Mouse (Mus musculus) left cerebral cortex, postnatal 36 days (tissue): ENCODE measurements around the gene Rnase13. TPM values are rescaled to one million over a fixed set of nuclear protein-coding genes. Genes with fewer than 3 reads are reported as not detected.

Source experiments
- DNase-seq, 2 experiments: peaks; one replicate each; pipeline ENCODE4 v3.0.0; 2021 to 2022; ENCODE audit warnings: low spot score in 2 of 2, mixed read lengths in 1 of 2
- intact Hi-C: fragments of 180-260 bp; cut with DNase I; formaldehyde crosslinking; loops from one replicate; pipeline ENCODE4 v1.15.1; 2025
- total RNA-seq, 2 experiments: library from RNA; stranded (reverse); gene quantifications; 2 replicates each; pipeline ENCODE4 v1.2.3; 2021

The Rnase13 gene
- total RNA-seq, 2 experiments from 2014 or later, result not detected

GRCm38 (mm10) chr14:51915030-51915429 lies 7.5 kb downstream of the Rnase13 start:
- intact Hi-C loops, result no loop called here
- DNase-seq, result no peak

- DNase-seq, result peak; percentile 60 to 67
- intact Hi-C loops, result loop anchor here (5.0 kb wide), 1 partner anchor 98 kb away; no protein-coding TSS in a partner anchor
Measured at GRCm38 (mm10) chr14:51913960-51914762, 8.4 kb downstream of the Rnase13 start, which contains the start of gene Ndrg2. Gene Ndrg2 (minus strand): TSS chr14:51914158.

GRCm38 (mm10) chr14:51913062-51913959 lies 9.3 kb downstream of the Rnase13 start:
- peak; percentile 58 to 63 for DNase-seq
- intact Hi-C loops, result loop anchor here (5.0 kb wide), 1 partner anchor 99 kb away; no protein-coding TSS in a partner anchor

- intact Hi-C loops, result loop anchor here (5.0 kb wide), 1 partner anchor 100 kb away; no protein-coding TSS in a partner anchor
- DNase-seq, result no peak
Measured at GRCm38 (mm10) chr14:51912391-51913061, 10.0 kb downstream of the Rnase13 start.

- no peak for DNase-seq
- intact Hi-C loops, result loop anchor here (5.0 kb wide), 1 partner anchor 101 kb away; no protein-coding TSS in a partner anchor
Measured at GRCm38 (mm10) chr14:51911301-51911700, 11.3 kb downstream of the Rnase13 start.

- no peak for DNase-seq
- intact Hi-C loops, result loop anchor here (10.0 kb wide), 1 partner anchor 289 kb away; the partner anchor contains the start of gene Supt16
Measured at GRCm38 (mm10) chr14:51906102-51906501, 16.5 kb downstream of the Rnase13 start.

- DNase-seq, result no peak
- intact Hi-C loops, result loop anchor here (5.0 to 10.0 kb wide), 3 partner anchors 103 to 290 kb away; partner anchors contain the start of genes Supt16 and Zfp219
Measured at GRCm38 (mm10) chr14:51904706-51905105, 17.9 kb downstream of the Rnase13 start.

- DNase-seq, result no peak
- intact Hi-C loops, result loop anchor here (2.0 to 10.0 kb wide), 5 partner anchors 27 to 291 kb away; partner anchors contain the start of genes Arhgef40, Supt16 and Zfp219
Measured at GRCm38 (mm10) chr14:51903782-51904181, 18.8 kb downstream of the Rnase13 start.

GRCm38 (mm10) chr14:51902806-51903710 lies 19.5 kb downstream of the Rnase13 start:
- DNase-seq, result peak; percentile 54 to 73
- intact Hi-C loops, result loop anchor here (2.0 to 10.0 kb wide), 5 partner anchors 28 to 292 kb away; partner anchors contain the start of genes Arhgef40, Supt16 and Zfp219

GRCm38 (mm10) chr14:51899351-51899750 lies 23.2 kb downstream of the Rnase13 start:
- intact Hi-C loops, result no loop called here
- no peak for DNase-seq

- no peak for DNase-seq
- intact Hi-C loops, result no loop called here
Measured at GRCm38 (mm10) chr14:51896539-51897170, 25.9 kb downstream of the Rnase13 start.

GRCm38 (mm10) chr14:51896019-51896418 lies 26.6 kb downstream of the Rnase13 start:
- intact Hi-C loops, result no loop called here
- no peak for DNase-seq

GRCm38 (mm10) chr14:51895071-51895470 lies 27.5 kb downstream of the Rnase13 start:
- DNase-seq, result no peak
- intact Hi-C loops, result no loop called here

GRCm38 (mm10) chr14:51893809-51894208 lies 28.8 kb downstream of the Rnase13 start:
- DNase-seq, result no peak
- intact Hi-C loops, result no loop called here

- intact Hi-C loops, result no loop called here
- no peak for DNase-seq
Measured at GRCm38 (mm10) chr14:51893094-51893794, 29.3 kb downstream of the Rnase13 start.

GRCm38 (mm10) chr14:51892191-51892939 lies 30.2 kb downstream of the Rnase13 start, which contains the start of gene Slc39a2:
Gene Slc39a2 (plus strand): TSS chr14:51892889.
- DNase-seq, result no peak
- intact Hi-C loops, result no loop called here
